Mouse (Mus musculus) liver, embryonic 18 days (tissue): ENCODE data around the gene Ssty2. TPM values are rescaled to one million over a fixed set of nuclear protein-coding genes. Genes with fewer than 3 reads are reported as not detected.

Source experiments
- polyA plus RNA-seq: library from polyadenylated mRNA; depleted of rRNA; stranded (reverse); fragments of >200 nt; gene quantifications from 2 replicates; pipeline ENCODE4 v1.2.3, GENCODE M21; 2012; rRNA removed

Ssty2 gene
- polyA plus RNA-seq = not detected in 2 replicates

DNA sequence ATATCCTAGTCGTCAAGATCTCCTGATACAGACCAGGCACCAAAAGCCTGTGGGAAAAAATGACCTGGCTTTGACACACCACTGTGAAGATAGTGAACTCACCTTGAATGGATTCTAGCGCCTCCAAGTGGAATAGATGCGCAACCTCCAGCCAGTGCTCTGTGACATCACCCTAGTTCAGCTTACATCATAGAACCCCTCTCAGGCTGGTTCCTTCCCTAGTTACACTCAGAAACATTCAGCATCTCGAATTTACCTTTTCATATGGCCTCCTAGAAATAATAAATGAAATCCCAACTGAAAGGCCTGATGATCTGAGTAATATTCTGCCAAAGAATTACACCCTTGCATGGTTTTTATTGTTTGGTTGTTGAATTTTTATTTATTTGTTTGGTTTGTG lies at the start of gene Ssty2:
Gene Ssty2 (minus strand): TSS at position 101 of the 400 bp plus-strand sequence.

